Mouse (Mus musculus): ENCODE data around the gene Cxcr6. TPM values are rescaled to one million over a fixed set of nuclear protein-coding genes. Genes with fewer than 3 reads are reported as not detected.

Gene Cxcr6
- polyA plus RNA-seq, 1 experiment from 2014 or later, result 0.08 TPM

DNA sequence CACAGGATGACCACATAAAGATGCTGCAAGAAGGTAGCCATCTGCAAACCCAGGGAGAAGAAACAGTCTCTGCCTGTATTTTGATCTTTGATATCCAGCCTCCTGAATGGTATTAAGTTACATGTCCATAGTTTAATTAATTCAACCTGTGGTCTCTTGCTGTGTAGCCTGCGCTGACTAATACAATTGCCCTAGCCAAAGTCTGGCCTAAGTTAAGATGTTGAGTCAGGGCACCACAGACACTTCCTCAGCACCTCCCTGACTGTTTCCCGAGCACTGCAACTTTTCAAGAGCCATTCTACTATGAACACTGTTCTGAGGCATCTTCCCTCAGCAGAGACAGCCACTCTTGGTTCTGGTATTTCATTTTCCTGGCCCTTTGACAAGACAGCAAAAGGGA, 12.3 kb downstream of the Cxcr6 start:
- 70% methylated on average over 2 of the region's 2 CpGs for WGBS (ENCODE audit: insufficient replicate concordance)
- peaks cover 67% of the 10 kb centered on the region for H3K36me3 ChIP-seq

DNA sequence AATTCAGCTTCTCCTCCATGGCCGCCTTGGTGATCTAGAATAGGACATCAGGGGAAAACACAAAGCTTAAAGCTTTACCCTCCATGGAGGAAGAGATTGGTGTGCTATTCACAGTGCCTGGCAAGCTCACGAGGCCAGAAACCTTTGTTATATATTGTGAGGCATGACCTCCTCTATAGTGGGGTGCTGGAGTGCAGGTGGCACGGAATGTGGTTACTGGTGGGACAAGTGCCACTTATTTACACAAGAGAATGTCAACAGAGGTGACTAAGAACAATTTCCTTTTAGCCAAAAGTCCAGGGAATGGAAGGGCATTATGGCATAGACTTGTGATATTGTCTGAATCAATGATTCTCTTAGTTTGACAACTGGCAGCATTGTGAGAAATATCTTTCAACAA, 20.4 kb downstream of the Cxcr6 start:
- no peak overlapping the region for H3K9ac ChIP-seq
- H3K27me3 ChIP-seq, result no peaks in the 10 kb centered on the region
- no peak for ATAC-seq (ENCODE audit: low read depth)
- H3K9me3 ChIP-seq (replicated peaks), result no peaks in the 10 kb centered on the region
- 75% methylated on average over 3 of the region's 3 CpGs for WGBS (ENCODE audit: insufficient replicate concordance)
- DNase-seq, result no peak
- H3K4me2 ChIP-seq, result no peak overlapping the region
- H3K27ac ChIP-seq, result no peak overlapping the region
- no peak overlapping the region for H3K4me3 ChIP-seq (replicated peaks)
- H3K4me1 ChIP-seq (replicated peaks), result no peaks in the 10 kb centered on the region
- peaks cover 85% of the 10 kb centered on the region for H3K36me3 ChIP-seq

More for the DNA sequence above, 12.3 kb downstream of the Cxcr6 start:
- no peak for ATAC-seq (ENCODE audit: low read depth)
- Histone ChIP-seq H3K4me1 (replicated peaks) (no peaks in the 10 kb centered on the region), H3K27ac (no peak overlapping the region), H3K27me3 (no peaks in the 10 kb centered on the region), H3K9me3 (replicated peaks) (no peaks in the 10 kb centered on the region), H3K4me3 (replicated peaks) (no peak overlapping the region), H3K9ac (no peak overlapping the region), H3K4me2 (no peak overlapping the region)
- no peak for DNase-seq

DNA sequence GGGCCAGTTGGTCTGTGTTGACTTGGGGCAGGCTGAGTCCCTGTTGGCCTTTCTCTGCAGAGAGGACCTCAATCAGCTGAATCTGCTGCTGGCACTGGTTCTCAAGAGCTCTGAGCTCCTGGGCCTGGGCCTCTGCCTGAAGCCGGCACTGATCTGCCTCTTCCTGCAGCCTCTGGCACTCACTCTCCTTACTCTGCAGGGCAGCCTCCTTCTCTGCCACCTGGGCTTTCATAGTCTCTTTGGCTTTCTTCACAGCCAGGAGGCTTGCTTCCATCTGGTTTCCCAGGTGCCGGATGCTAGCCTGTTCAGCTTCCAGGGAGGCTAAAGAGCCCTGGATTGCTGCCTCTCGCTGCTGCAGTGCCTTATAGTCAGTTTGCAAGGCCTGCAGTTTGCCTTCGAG, 22.6 kb downstream of the Cxcr6 start:
- Histone ChIP-seq H3K9me3 (replicated peaks) (no peaks in the 10 kb centered on the region), H3K36me3 (peaks cover 67% of the 10 kb centered on the region), H3K27ac (no peak overlapping the region), H3K4me2 (no peak overlapping the region), H3K4me1 (replicated peaks) (no peaks in the 10 kb centered on the region), H3K9ac (no peak overlapping the region), H3K4me3 (replicated peaks) (no peak overlapping the region), H3K27me3 (no peaks in the 10 kb centered on the region)
- ATAC-seq (ENCODE audit: low read depth) (no peak), DNase-seq (no peak)
- WGBS (ENCODE audit: insufficient replicate concordance), result 87% methylated on average over 4 of the region's 4 CpGs

DNA sequence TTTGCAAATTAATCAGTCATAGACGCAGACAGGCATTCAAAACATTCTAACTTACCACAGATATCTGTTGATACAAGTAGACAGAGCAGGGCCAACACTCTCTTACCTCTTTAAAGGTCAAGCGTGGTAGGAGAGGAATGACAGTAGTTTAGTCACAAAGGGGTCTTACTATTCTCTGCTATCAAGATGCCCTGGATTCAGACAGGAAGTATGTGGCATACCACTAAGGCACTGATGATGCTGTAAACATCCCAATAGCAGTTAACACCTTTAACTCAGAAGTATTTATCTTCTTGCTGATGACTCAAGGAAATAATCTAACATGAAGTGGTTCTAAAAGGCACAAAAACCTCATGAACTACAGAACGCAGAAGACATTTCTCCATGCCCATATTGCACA, 29.6 kb downstream of the Cxcr6 start:
- Histone ChIP-seq H3K27me3 (no peaks in the 10 kb centered on the region), H3K4me2 (no peak overlapping the region), H3K27ac (no peak overlapping the region), H3K4me1 (replicated peaks) (no peaks in the 10 kb centered on the region), H3K36me3 (peaks cover 57% of the 10 kb centered on the region), H3K9ac (no peak overlapping the region), H3K4me3 (replicated peaks) (no peak overlapping the region), H3K9me3 (replicated peaks) (no peaks in the 10 kb centered on the region)
- no peak for ATAC-seq (ENCODE audit: low read depth)
- DNase-seq, result no peak
- WGBS (ENCODE audit: insufficient replicate concordance), result 72% methylated on average over 3 of the region's 3 CpGs

DNA sequence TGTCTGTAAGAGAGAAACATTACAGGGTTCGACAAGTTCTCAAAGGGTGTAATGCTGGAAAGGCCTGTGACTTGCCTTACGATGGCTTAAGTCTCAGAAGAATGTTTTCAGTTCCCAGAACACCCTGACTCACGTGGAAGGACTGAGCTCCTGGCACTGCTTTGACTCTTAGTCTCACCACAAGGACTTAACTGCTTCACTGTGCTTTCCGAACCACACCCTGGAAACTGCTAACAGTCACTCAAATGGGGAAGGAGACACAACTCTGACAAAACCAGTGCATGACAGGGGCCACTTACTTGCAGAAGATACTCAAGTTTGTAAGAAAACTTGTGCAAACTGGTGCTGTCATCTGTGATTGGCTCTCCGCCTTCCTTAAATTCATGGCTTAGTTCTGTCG, 34.0 kb downstream of the Cxcr6 start:
- ATAC-seq (ENCODE audit: low read depth), result no peak
- H3K27ac ChIP-seq, result no peak overlapping the region
- DNase-seq, result no peak
- no peak overlapping the region for H3K9ac ChIP-seq
- no peaks in the 10 kb centered on the region for H3K9me3 ChIP-seq (replicated peaks)
- H3K4me3 ChIP-seq (replicated peaks), result no peak overlapping the region
- no peak overlapping the region for H3K4me2 ChIP-seq
- peaks cover 12% of the 10 kb centered on the region for H3K4me1 ChIP-seq (replicated peaks)
- WGBS (ENCODE audit: insufficient replicate concordance), result 75% methylated on average over 6 of the region's 6 CpGs
- peaks cover 50% of the 10 kb centered on the region for H3K36me3 ChIP-seq
- H3K27me3 ChIP-seq, result no peaks in the 10 kb centered on the region

- peaks cover 47% of the 10 kb centered on the region for H3K4me1 ChIP-seq (replicated peaks)
- DNase-seq, result no peak
- peaks cover 19% of the 10 kb centered on the region for H3K36me3 ChIP-seq
- peak overlapping the region; percentile 69; the same call in 1 of the 2 replicates for H3K27ac ChIP-seq
- no peak overlapping the region for H3K9ac ChIP-seq
- WGBS (ENCODE audit: insufficient replicate concordance), result 63% methylated on average over 3 of the region's 3 CpGs
- ATAC-seq (ENCODE audit: low read depth), result no peak
- H3K4me2 ChIP-seq, result no peak overlapping the region
- H3K9me3 ChIP-seq (replicated peaks), result no peaks in the 10 kb centered on the region
- no peaks in the 10 kb centered on the region for H3K27me3 ChIP-seq
- H3K4me3 ChIP-seq (replicated peaks), result no peak overlapping the region
These were observed 38.2 kb downstream of the Cxcr6 start for GRCm38 (mm10) chr9:123844468-123844867.

DNA sequence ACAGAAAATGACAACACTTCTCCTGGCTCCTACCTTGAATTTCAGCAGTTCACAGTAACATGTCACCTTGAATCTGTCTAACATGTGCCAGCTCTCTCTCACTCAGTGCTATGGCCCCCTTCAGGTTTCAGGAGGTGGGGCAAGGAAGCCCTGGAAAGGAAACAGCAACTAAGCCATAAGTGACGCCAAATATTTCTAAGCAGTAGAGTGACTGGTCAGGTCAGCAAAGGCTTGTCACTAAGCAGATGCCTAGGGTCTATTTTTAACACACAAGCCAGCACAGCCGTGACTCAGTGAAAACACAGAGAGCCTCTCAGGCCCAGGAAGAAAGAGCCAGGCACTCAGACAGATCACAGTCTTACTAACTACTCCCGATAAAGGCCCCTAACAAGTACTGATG, 38.8 kb downstream of the Cxcr6 start:
- H3K4me1 ChIP-seq (replicated peaks), result peaks cover 54% of the 10 kb centered on the region
- peak; percentile 74 for ATAC-seq (ENCODE audit: low read depth)
- no peak overlapping the region for H3K4me3 ChIP-seq (replicated peaks)
- 15% methylated on average over 3 of the region's 3 CpGs for WGBS (ENCODE audit: insufficient replicate concordance)
- H3K36me3 ChIP-seq, result peaks cover 14% of the 10 kb centered on the region
- H3K4me2 ChIP-seq, result peak overlapping the region; percentile 16; the same call in 1 of the 2 replicates
- H3K9ac ChIP-seq, result peak overlapping the region; percentile 30
- H3K27me3 ChIP-seq, result no peaks in the 10 kb centered on the region
- H3K9me3 ChIP-seq (replicated peaks), result no peaks in the 10 kb centered on the region
- H3K27ac ChIP-seq, result peak overlapping the region; percentile 69
- peak; percentile 43 for DNase-seq

DNA sequence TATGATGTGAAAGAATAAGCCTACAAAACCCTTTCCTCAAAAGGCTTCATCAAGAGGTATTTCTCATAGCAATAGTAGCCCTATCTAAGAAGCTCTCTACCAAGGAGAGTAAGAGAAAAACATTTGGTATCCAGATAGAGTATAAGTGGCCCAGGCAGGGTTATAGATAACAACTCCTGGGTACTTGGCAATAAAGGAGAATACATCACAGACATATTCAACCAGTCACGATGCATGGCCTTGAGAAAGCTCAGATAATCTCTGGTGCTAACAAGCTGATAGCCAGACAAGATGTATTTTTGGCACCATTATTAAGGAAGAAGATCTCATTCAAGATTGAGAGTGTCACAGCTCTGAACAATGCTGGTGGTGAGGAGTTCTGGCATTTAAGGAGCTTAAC, 40.2 kb downstream of the Cxcr6 start:
- H3K27ac ChIP-seq, result peak overlapping the region; percentile 71
- ATAC-seq (ENCODE audit: low read depth), result peak; percentile 70

DNA sequence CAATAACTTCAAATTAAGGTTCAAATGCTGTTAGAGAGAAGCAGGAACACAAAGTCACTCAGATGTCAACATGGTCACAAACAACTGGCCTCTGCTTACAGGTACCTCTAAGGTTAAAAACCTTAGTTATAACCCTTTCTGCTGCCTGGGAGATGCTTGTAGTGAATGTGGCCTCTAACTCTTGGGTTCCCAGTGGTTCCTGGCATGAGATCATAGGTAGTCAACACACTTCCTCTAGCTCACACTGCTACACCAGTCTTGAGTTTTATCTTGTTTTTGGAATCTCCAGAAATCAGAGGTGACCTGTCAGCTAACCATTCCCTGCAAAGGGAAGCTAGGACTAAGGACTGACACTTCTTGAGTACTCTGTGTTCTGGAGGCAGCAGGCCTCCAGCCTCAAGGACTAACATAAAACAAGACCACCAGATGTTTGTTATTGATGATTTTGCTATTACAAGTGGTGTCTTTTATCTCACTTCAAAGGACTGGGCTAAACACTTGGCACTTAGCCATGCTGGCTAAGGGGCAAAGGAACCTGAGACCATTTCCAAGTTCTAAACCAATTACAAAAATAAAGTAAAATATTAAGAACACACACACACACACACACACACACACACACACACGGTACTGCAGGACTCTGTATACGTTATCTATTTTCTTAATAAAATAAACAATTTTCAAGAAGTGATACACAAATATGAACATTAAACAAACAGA, 43.9 kb downstream of the Cxcr6 start:
- ATAC-seq (ENCODE audit: low read depth) (no peak), DNase-seq (no peak)
- Histone ChIP-seq H3K9ac (peak overlapping the region; percentile 92), H3K27me3 (no peaks in the 10 kb centered on the region), H3K4me1 (replicated peaks) (peaks cover 56% of the 10 kb centered on the region), H3K27ac (peak overlapping the region; percentile 89), H3K4me3 (replicated peaks) (peak overlapping the region; percentile 92), H3K4me2 (peak overlapping the region; percentile 91), H3K36me3 (no peaks in the 10 kb centered on the region), H3K9me3 (replicated peaks) (no peaks in the 10 kb centered on the region)
- 70% methylated on average over 2 of the region's 2 CpGs for WGBS (ENCODE audit: insufficient replicate concordance)

More for the DNA sequence above, 40.2 kb downstream of the Cxcr6 start:
- 16% methylated on average over 1 of the region's 1 CpGs for WGBS (ENCODE audit: insufficient replicate concordance)
- Histone ChIP-seq H3K9ac (no peak overlapping the region), H3K27me3 (no peaks in the 10 kb centered on the region), H3K36me3 (peaks cover 11% of the 10 kb centered on the region; the same call in 1 of the 2 replicates), H3K9me3 (replicated peaks) (no peaks in the 10 kb centered on the region), H3K4me2 (peak overlapping the region; percentile 38; the same call in 1 of the 2 replicates), H3K4me1 (replicated peaks) (peaks cover 64% of the 10 kb centered on the region), H3K4me3 (replicated peaks) (no peak overlapping the region)
- DNase-seq, result peak; percentile 26

- Histone ChIP-seq H3K4me3 (replicated peaks) (peak overlapping the region; percentile 92), H3K9me3 (replicated peaks) (no peaks in the 10 kb centered on the region), H3K27ac (peak overlapping the region; percentile 89), H3K4me1 (replicated peaks) (peaks cover 50% of the 10 kb centered on the region), H3K27me3 (no peaks in the 10 kb centered on the region), H3K9ac (peak overlapping the region; percentile 92), H3K4me2 (peak overlapping the region; percentile 91), H3K36me3 (no peaks in the 10 kb centered on the region)
- WGBS (ENCODE audit: insufficient replicate concordance), result 0% methylated on average over 2 of the region's 2 CpGs
- ATAC-seq (ENCODE audit: low read depth), result no peak
- peak; percentile 29 for DNase-seq
These were observed 44.4 kb downstream of the Cxcr6 start for GRCm38 (mm10) chr9:123850705-123851061.

- 0% methylated on average over 27 of the region's 27 CpGs for WGBS (ENCODE audit: insufficient replicate concordance)
- H3K27ac ChIP-seq, result peak overlapping the region; percentile 89
- H3K9ac ChIP-seq, result peak overlapping the region; percentile 92
- H3K4me2 ChIP-seq, result peak overlapping the region; percentile 91
- H3K4me3 ChIP-seq (replicated peaks), result peak overlapping the region; percentile 92
- H3K9me3 ChIP-seq (replicated peaks), result no peaks in the 10 kb centered on the region
- peaks cover 45% of the 10 kb centered on the region for H3K4me1 ChIP-seq (replicated peaks)
- H3K36me3 ChIP-seq, result no peaks in the 10 kb centered on the region
- peak; percentile 65 for DNase-seq
- no peaks in the 10 kb centered on the region for H3K27me3 ChIP-seq
- ATAC-seq (ENCODE audit: low read depth), result peak; percentile 59
These were observed 44.9 kb downstream of the Cxcr6 start for GRCm38 (mm10) chr9:123851062-123851712.
